Mouse (Mus musculus): Measurements from ENCODE around the gene Phf21a.

DNA sequence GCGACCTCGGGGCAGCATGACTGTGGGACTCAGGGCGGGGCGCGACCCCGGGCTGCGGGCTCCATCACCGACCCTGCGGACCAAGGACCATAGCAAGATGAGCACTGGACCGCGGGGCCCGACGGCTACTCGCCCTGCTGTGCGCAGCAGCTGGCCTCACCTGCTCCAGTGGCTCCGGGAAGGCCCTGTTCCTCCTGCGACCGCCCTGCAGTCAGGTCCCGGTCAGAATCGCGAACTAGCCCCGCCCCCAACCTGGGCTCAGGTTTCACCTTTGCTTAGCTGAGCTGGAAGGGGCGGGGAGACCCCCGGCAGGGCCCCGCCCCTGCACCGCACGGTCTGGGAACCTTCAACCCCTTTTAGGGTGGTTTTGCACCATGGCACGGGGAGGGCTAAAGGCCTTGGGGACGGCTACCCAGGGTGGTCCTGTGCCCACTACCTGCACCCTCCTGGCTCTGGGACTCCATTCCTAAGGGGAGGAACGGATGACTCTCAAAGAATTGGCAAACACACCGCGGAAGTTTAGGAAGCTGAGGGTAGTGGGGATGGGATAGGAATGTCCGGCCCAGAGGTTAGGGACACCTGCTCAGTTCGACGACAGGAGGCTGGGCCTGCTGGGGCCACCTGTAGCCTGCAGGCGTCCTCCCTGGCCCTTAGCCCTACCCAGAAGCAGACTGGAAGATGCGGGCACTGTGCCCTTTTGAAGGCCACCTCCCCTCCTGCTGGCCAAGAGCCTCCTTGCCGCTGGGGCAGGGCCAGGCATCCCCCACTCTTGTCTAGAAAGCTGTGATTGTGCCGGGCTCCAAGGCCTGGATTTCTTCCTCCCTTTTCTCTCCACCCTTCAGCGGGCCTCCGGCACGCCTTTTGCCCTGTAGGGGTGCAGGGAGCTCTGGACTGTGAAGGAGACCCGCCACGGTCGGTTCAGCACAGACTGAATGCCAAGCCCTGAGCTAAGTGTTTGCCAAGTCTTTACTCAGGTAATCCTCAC lies 278.2 kb downstream of the Phf21a start:
- TF ChIP-seq GATA1 (IDR thresholded peaks at IDR 0.05; ENCODE audit: low read length) (no peak), TAL1 (IDR thresholded peaks at IDR 0.05; ENCODE audit: low read length) (no peak)
